Mouse (Mus musculus) E14TG2a.4 (cell line): ENCODE results near the gene Mdm2.

Experiments used
- CTCF ChIP-seq: conservative IDR thresholded peaks from 2 replicates; pipeline ENCODE4 v1.5.1; 2014; ENCODE audit warnings: low read length
- NANOG ChIP-seq: IDR thresholded peaks from 2 replicates; pipeline ENCODE4 v1.6.1; 2014; ENCODE audit warnings: borderline replicate concordance, low read length, mixed read lengths
- POU5F1 ChIP-seq: IDR thresholded peaks from 2 replicates; pipeline ENCODE4 v1.6.1; 2014; ENCODE audit warnings: low read length, borderline replicate concordance

DNA sequence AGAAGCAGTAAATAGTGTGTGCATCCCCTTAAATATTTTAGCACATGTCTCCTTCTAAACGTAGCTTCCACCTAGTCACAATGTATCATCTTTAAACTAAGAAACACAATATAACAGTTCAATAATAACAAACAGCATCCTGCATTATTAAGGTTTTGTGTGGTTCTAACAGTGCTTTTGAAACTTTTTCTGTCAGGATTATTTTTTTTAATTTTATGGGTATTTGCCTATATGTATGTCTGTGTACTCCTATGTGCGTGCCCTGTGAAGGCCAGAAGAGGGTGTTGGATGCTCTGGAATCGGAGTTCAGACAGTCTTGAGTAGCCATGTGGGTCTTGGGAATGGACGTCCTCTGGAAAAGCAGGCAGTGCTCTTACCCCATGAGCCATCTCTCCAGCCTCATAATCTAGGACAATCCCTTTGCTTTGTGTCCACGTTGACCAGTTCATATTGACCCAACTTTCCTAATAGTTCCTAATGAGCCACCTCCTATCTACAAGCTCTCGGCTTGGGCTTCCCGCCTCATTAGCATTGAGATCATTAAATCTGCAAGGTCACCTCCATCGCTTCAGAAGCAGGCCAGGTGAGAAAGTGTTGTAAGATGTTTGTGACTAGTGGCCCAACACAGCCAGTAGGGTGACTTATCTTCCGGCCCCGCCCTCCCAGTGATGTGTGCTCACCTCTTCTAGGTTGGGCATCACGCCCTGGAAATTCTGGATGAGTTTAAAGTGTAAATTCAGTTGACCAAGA, 61.1 kb downstream of the Mdm2 start:
- no peak for TF ChIP-seq CTCF
- TF ChIP-seq NANOG: no peak
- TF ChIP-seq POU5F1: no peak
